Mouse (Mus musculus) bone marrow macrophage, adult 2 months (primary cell): Measurements from ENCODE around the gene Mboat7. TPM values are rescaled to one million over a fixed set of nuclear protein-coding genes. Genes with fewer than 3 reads are reported as not detected.
A peak's percentile ranks its signal among the peaks of the same experiment; 100 is the strongest.

Source experiments
- H3K27ac ChIP-seq: 2 replicates; pipeline ENCODE4 v1.5.1; 2012; ENCODE audit warnings: low read depth, low read length; ENCODE audit not compliant: insufficient read depth
- H3K4me1 ChIP-seq: 2 replicates; pipeline ENCODE4 v1.6.1; 2012; ENCODE audit warnings: low read length; ENCODE audit not compliant: control insufficient read depth, insufficient read depth
- H3K4me3 ChIP-seq: 2 replicates; pipeline ENCODE4 v1.5.1; 2012; ENCODE audit warnings: mild to moderate bottlenecking, low read length, moderate library complexity; ENCODE audit not compliant: insufficient read depth
- CTCF ChIP-seq: IDR thresholded peaks from 2 replicates; pipeline ENCODE4 v1.5.1; 2012; ENCODE audit warnings: low read depth, mild to moderate bottlenecking, low read length, moderate library complexity
- POLR2A ChIP-seq: IDR thresholded peaks from 2 replicates; pipeline ENCODE4 v1.6.1; 2012; ENCODE audit warnings: mild to moderate bottlenecking, low read depth, low read length, borderline replicate concordance
- polyA plus RNA-seq: library from polyadenylated mRNA; stranded (reverse); fragments of >200 nt; gene quantifications from 2 replicates; pipeline ENCODE4 v1.2.4, GENCODE M21; 2012; ENCODE audit not compliant: missing spikeins, insufficient read depth, insufficient read length

Mboat7 gene
- polyA plus RNA-seq, 1 experiment, result 93.8 TPM

DNA sequence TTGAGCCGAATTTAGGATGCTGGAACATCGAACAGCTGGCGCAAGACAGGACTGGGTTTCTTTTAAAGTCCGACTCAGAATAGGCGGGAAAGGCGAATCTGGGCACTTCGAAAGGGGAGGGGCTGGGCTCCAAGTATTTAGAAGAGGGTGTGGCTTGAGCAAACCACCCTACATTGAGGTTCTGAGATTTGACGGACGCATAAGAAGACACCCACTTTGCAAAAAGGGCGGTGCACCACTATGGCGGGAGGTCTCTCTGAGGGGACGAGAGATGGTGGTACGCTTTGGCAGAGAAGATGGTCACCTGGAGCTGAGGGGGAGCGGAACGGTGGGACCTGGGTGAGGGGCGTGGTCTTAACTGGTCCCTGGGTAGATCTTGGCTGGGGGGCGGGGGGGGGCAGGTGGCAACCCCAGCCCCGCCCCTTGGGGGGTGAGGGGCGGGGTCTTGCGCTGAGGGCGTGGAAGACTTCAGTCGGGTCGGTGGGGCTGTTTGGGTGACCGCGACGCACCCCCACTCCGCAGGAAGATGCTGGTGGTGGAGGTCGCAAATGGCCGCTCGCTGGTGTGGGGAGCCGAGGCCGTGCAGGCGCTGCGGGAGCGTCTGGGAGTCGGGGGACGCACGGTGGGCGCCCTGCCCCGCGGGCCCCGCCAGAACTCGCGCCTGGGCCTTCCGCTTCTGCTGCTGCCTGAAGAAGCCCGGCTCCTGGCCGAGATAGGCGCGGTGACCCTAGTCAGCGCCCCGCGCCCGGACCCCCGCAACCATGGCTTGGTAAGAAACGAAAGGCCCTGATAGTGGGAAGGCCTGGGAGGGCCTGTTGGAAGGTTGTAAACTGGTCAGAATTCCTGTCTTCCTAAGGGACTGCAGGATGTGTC, 989 bp upstream of the Mboat7 start:
- Histone ChIP-seq H3K27ac (peak overlapping the region; percentile 92), H3K4me3 (peak overlapping the region; percentile 92), H3K4me1 (peaks cover 2% of the 10 kb centered on the region; the same call in 1 of the 2 replicates)
- no peak for TF ChIP-seq CTCF
- TF ChIP-seq POLR2A, result no peak

DNA sequence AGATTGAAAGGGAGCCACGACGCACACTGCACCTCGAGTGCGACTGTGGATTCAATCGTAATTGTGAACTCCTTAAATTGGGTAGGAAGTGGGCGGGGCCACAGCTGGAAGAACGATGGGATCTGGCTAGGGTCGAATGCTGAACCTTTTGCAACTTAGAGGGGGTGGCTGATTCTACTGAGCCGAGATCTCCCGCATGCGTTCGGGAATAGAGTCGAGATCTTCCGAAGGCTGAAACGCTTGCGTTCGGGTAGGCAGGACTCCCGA, 419 bp upstream of the Mboat7 start:
- H3K4me1 ChIP-seq, result peaks cover 2% of the 10 kb centered on the region; the same call in 1 of the 2 replicates
- TF ChIP-seq POLR2A (no peak), CTCF (no peak)
- peak overlapping the region; percentile 92 for H3K4me3 ChIP-seq

DNA sequence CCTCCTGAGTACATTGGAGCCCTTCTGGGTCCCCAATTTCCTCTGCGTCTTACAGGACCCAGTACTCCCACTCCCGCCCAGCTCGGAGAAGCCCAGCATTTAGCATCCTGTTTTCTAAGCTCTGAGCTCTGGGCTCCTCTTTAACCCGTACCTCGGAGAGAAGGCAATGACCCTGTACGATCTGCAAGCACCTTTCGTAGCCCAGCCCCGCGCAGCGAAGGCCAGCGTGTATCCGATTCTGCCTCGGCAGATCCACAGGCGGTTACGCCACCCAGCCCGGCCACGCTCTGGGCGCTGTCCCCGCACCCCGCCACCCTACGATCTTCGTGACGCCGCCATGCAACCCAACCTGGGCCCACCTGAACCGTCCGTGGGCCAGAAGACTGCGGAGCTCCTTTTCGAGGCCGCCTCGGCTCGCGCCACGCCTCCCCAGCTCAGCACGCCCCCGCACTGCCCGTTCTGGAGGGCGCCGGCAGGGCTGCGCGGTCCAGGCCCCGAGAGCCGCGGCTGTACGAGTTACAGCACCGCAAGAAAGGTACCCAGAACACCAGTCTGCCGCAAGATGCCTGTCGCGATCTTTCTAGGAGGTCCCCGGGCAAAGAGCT, 839 bp downstream of the Mboat7 start, which contains the start of gene Tsen34:
Tsen34 (plus strand) TSS at position 482 of the 605 bp plus-strand sequence.
- Histone ChIP-seq H3K4me1 (peaks cover 2% of the 10 kb centered on the region; the same call in 1 of the 2 replicates), H3K4me3 (peak within 1 kb of the TSS; percentile 92), H3K27ac (peak within 1 kb of the TSS; percentile 92)
- TF ChIP-seq POLR2A, result no peak
- no peak for TF ChIP-seq CTCF

More for the DNA sequence above, 419 bp upstream of the Mboat7 start:
- H3K27ac ChIP-seq, result peak overlapping the region; percentile 92

DNA sequence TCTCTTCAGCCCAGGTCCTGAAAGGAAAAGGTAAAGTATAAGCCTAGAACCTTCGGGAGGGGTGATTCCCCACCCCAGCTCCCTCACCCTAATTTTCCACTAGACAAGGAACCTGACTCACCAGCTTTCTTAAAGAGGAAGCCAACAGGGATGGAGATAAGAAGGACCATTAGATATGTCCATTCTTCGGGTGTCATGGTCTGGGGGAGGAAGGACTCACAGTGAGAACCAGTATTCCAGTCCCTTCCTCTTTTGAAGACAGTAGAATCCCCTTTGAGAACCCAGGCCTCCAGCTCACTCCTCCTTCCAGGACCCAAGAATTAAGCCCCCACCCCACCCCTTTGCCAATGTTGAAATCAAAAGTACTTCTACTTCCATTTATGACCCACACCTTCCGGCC, 1.4 kb downstream of the Mboat7 start:
- Histone ChIP-seq H3K4me3 (peak overlapping the region; percentile 92), H3K4me1 (peaks cover 2% of the 10 kb centered on the region; the same call in 1 of the 2 replicates), H3K27ac (0 out of 2 replicates have a peak overlapping the region, but pooled peaks have one; percentile 92)
- no peak for TF ChIP-seq CTCF
- no peak for TF ChIP-seq POLR2A

DNA sequence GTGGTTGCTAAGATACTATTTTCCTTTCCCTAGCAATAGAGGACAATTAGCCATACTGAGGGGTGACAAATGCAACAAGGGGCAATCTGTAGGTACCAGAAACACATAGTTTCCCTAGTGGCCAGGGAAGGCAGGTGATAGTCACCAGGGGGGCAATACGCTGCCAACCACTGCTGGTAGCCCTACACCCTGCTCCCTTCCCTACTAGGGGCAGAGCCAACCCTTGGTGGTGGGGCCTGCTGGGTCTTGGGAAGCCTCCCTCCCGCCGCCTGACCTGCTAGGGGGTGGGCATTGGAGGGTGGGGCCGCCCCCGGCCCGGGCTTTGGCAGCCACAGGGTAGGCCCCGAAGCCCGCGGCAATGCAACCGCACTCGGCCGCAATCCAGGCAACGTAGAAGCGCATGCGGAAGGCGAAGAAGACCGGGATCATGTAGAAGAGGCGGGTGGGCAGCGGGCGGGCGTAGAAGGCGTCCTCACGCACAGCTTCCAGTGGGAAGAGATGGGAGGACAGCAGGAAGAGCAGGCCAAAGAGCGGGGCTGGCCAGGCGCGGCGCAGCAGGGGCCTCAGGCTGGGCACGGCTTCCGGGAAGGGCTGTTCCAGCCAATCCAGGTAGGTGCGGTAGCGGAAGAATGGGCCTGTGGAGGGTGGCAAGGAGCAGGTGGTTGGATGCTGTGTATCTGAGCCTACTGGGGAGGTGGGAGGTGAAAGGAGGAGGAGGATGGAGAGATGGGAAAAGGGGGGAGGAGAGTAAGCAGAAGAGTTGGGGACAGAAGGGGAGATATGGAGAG, 7.7 kb downstream of the Mboat7 start:
- TF ChIP-seq POLR2A (no peak), CTCF (no peak)
- Histone ChIP-seq H3K4me3 (no peak overlapping the region), H3K27ac (no peak overlapping the region), H3K4me1 (no peaks in the 10 kb centered on the region)

DNA sequence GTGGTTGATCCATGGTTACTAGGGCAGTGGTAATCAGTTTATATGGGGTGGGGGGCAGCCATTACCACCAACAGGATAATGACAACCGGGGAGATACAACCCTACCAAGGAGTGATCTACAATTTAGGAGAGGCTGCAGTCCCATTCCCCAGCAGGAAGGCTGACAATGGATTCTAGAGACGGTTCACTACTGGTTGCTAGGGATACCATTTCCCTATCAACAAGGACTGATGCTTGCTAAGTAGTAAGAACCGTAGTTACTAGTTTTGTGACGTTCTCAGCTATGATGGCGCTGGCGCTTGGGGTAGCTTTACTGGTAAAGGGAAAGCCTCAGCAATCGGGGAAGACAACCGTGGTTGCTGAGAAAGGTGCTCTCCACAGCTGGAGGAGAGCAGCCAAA, 8.6 kb downstream of the Mboat7 start:
- Histone ChIP-seq H3K4me1 (no peaks in the 10 kb centered on the region), H3K27ac (no peak overlapping the region), H3K4me3 (no peak overlapping the region)
- TF ChIP-seq POLR2A (no peak), CTCF (no peak)

DNA sequence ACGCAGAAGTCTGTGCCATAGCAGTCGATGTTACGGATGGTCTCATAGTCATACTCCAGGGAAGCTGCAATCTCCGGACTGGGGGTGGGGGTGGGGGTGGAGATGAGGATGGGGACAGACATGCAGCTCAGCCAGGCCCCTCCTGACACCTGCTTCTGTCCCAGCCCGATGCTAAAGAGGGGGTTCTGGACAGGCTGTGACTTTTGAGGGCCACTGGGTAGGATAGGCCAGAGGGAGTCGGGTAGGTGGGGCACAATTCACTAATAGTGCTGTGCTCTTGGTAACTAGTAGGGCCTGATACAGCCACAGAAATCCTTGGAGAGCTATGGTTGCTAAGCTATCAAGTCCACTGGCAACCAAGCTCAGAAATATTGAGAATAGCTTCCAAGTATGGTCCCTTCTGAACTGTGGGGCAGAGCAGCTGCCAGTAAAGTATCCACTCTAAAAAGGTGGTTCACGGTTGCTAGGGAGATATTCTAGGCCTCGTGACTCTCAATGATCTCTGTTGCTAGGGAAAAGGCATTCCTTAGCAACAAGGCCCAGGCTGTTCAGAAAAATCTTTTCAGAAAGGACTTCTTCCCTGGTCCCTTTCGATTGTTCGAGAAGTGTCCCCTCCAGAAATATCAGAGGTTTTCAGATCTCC, 9.3 kb downstream of the Mboat7 start:
- TF ChIP-seq POLR2A (no peak), CTCF (no peak)
- Histone ChIP-seq H3K27ac (no peak overlapping the region), H3K4me3 (no peak overlapping the region)

DNA sequence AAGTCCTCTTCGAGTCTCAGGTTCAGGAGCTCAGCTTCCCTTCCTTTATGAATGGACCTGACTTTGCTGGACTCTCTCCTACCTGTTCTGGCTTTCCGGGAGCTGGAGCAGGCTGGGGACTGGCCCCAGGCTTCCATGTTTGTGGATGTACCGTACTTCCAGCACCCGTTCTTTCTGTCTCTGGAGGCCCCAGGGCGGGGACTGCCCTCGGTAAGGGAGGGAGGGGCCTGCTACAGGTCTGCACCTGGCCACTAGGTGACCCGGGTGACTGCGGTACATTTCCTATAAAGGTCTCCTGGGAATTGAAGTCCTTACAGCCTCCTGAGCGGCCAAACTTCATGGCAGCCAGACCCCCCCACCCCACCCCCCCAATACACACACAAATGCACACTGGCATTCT, 16.0 kb downstream of the Mboat7 start, which contains the start of gene Tmc4:
Tmc4 (minus strand) TSS at position 212 of the 400 bp plus-strand sequence.
- no peak within 1 kb of the TSS for H3K4me3 ChIP-seq
- no peak within 1 kb of the TSS for H3K27ac ChIP-seq
- TF ChIP-seq POLR2A, result no peak
- no peak for TF ChIP-seq CTCF
- peaks cover 2% of the 10 kb centered on the region; the same call in 1 of the 2 replicates for H3K4me1 ChIP-seq

More for the DNA sequence above, 9.3 kb downstream of the Mboat7 start:
- H3K4me1 ChIP-seq, result no peaks in the 10 kb centered on the region

DNA sequence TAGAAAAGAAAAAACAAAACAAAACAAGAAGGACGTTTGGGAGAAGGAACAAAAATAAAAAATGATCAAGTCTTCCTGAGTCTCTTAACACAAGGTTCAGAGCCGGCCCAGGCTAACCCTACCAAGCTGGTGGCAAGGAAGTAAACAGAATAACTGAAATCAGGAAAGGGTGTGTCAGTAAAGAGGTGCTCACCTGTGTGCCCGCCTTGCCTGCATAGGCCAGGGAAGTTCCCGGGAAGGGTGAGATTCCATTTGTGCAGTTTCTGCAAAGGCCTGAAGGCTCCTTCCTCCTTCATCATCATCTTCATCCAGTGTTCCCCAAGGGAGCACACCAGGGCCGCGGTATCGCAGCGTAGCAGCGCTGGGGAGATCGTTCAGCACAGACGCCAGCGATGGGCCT, 17.0 kb downstream of the Mboat7 start:
- Histone ChIP-seq H3K4me3 (no peak overlapping the region), H3K4me1 (peaks cover 2% of the 10 kb centered on the region; the same call in 1 of the 2 replicates), H3K27ac (no peak overlapping the region)
- TF ChIP-seq POLR2A (no peak), CTCF (no peak)
